ENCODE assay signal across 14 mouse cellular contexts in the genomic region with DNA sequence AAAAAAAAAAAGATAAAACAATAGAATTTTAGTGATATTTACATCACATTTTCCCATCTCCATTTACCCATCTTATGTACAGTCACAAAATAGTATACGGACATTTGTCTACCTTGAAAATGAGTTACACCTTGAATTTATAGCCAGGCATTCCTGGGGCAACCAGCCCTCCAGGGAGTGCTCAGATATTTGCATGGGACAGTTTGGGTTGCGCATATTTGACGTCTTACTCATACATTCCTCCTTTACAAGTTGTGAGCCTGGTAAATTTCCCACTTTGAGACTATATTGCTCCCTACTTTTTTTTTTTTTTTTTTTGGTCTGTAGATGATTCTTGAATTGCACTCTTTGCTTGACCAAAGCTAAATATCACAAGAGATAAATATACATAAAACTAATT.
"Had no signal": no experiment of that assay in that cellular context is flagged by ENCODE, and none has a peak within 500 bp of the region (broad histone marks: within the 10 kb centered on the region; RNA-seq: fewer than 3 reads in every experiment).

No protein-coding gene starts in this region.

- H3K4me2 ChIP-seq: liver, embryonic 11.5 days; liver, embryonic 15.5 days; midbrain, embryonic 15.5 days; neural tube, embryonic 12.5 days had no signal

- H3K27ac ChIP-seq: kidney, postnatal 0 days; liver, embryonic 15.5 days; midbrain, embryonic 10.5 days; midbrain, embryonic 15.5 days; neural tube, embryonic 12.5 days; stomach, postnatal 0 days had no signal

- H3K4me3 ChIP-seq: liver, embryonic 15.5 days; midbrain, embryonic 10.5 days; midbrain, embryonic 15.5 days; neural tube, embryonic 12.5 days had no signal

- ATAC-seq: intestine, embryonic 16.5 days; midbrain, embryonic 15.5 days had no signal

- DNase-seq: kidney, adult 9 months; kidney, postnatal 36 days; layer of hippocampus, adult 9-11 months; layer of hippocampus, postnatal 36 days; lung, postnatal 14 days; thymus, postnatal 4 days had no signal

- H3K27me3 ChIP-seq: liver, embryonic 15.5 days; midbrain, embryonic 15.5 days; neural tube, embryonic 12.5 days had no signal

- H3K9me3 ChIP-seq: liver, embryonic 15.5 days; midbrain, embryonic 10.5 days; midbrain, embryonic 15.5 days; neural tube, embryonic 12.5 days had no signal

- H3K9ac ChIP-seq: liver, embryonic 15.5 days; midbrain, embryonic 15.5 days; neural tube, embryonic 12.5 days had no signal

- H3K4me1 ChIP-seq: liver, embryonic 15.5 days; midbrain, embryonic 15.5 days had no signal

- H3K36me3 ChIP-seq: liver, embryonic 15.5 days; midbrain, embryonic 10.5 days; midbrain, embryonic 15.5 days; neural tube, embryonic 12.5 days had no signal
